Mouse (Mus musculus): ENCODE results near the gene Nrip1. TPM values are rescaled to one million over a fixed set of nuclear protein-coding genes. Genes with fewer than 3 reads are reported as not detected.

The Nrip1 gene
- polyA plus RNA-seq, 1 experiment from 2014 or later = 23.3 TPM

DNA sequence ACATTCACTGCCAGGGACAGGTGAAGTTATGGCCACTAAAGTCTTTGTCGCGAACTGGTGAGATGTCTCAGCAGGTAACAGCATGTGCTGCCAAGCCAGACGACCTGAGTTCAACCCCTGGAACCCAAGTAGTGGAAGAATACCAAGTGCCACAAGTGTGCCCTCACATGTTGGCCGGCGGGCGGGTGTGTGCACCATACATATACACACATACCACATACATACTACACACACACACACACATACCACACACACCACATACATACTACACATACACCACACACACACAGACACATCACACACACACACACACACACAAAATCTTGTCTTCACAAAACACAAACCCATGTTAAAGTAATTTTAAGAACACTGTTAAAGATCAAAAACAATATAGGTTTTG, 13.2 kb downstream of the Nrip1 start:
- peaks cover 23% of the 10 kb centered on the region for H3K4me1 ChIP-seq
- ATAC-seq (ENCODE audit: extremely low read depth, insufficient number of reproducible peaks, low FRiP score, low TSS enrichment) = no peak
- no peak overlapping the region for H3K9ac ChIP-seq
- H3K27me3 ChIP-seq (replicated peaks) = no peaks in the 10 kb centered on the region
- no peak overlapping the region for H3K4me2 ChIP-seq
- H3K36me3 ChIP-seq = 0 out of 2 replicates have a peak, but pooled peaks cover 3% of the 10 kb centered on the region
- no peak overlapping the region for H3K4me3 ChIP-seq
- no peak overlapping the region for H3K27ac ChIP-seq (replicated peaks)
- 88% methylated on average over 6 of the region's 6 CpGs for WGBS
- no peaks in the 10 kb centered on the region for H3K9me3 ChIP-seq

DNA sequence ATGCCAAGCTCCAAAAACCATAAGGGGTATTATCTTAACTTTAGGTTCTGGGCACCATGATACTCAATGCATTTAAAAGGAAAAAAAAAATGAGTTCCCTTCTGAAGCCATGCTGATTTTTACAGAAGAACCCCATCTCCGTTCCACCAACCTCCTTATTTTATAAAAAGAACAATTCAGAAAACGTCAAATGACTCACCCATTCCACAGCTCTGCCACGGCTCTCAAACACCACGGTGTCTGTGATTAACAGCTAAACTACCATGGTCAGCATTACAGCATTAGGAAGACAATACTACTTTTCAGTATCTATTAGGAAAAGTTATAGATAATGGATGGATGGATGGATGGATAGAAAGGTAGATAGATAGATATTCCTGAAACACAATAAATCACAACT, 14.9 kb downstream of the Nrip1 start:
- Histone ChIP-seq H3K27ac (replicated peaks) (no peak overlapping the region), H3K9me3 (no peaks in the 10 kb centered on the region), H3K4me2 (no peak overlapping the region), H3K36me3 (0 out of 2 replicates have a peak, but pooled peaks cover 3% of the 10 kb centered on the region), H3K4me3 (no peak overlapping the region), H3K9ac (no peak overlapping the region), H3K4me1 (peaks cover 32% of the 10 kb centered on the region), H3K27me3 (replicated peaks) (no peaks in the 10 kb centered on the region)
- 70% methylated on average over 4 of the region's 4 CpGs for WGBS
- ATAC-seq (ENCODE audit: extremely low read depth, insufficient number of reproducible peaks, low FRiP score, low TSS enrichment) = no peak

DNA sequence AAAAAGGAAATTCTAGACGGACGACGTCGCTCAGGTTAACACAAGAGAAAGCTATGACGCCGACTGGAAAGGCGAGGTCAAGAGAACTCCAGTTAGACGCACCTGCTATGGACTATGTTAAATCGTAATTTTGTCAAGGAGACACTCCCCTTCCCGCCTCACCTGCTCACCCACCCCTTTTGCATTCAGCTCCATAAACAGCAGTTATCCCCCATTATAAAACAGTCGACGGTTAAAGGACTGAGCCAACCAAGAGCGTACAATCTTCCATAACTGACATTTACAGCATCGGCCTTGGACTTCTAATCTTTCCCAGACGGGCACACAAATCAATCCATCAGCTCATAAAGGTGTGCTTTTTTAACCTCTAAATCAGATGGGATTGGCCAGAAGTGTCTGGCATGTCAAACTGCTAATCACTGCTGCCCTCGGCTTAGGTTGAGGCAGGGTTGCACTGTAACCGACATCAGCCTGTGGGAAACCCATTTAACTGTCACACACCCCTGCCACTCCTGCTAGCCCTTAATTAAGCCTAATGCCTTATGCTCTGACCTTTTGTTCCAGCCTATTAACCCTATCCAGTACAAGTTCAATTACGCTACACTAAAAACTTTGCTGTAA, 15.4 kb downstream of the Nrip1 start:
- Histone ChIP-seq H3K27ac (replicated peaks) (no peak overlapping the region), H3K27me3 (replicated peaks) (no peaks in the 10 kb centered on the region), H3K4me2 (no peak overlapping the region), H3K9ac (no peak overlapping the region), H3K4me3 (no peak overlapping the region), H3K9me3 (no peaks in the 10 kb centered on the region), H3K36me3 (0 out of 2 replicates have a peak, but pooled peaks cover 3% of the 10 kb centered on the region), H3K4me1 (peaks cover 34% of the 10 kb centered on the region)
- no peak for ATAC-seq (ENCODE audit: extremely low read depth, insufficient number of reproducible peaks, low FRiP score, low TSS enrichment)
- WGBS = 85% methylated on average over 18 of the region's 18 CpGs

DNA sequence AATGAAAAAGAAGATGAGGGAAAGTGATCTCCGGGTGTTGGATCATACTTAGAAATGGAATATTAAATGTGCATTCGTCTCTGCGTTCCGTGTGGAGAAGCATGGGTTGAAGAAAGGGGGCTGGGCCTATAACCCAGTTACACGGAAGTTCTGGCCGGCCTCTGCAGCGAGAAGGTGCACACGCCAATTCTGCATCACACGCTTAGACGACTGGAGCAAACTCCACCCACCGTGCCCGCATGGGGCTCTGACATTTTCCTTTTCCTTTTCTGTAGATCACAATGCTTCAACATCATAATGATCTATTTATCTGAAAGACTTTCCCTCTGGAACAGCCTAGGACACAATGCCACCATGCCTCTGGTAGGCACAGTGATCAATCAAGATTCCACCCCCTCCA, 16.5 kb downstream of the Nrip1 start:
- WGBS = 89% methylated on average over 12 of the region's 12 CpGs
- no peak overlapping the region for H3K4me3 ChIP-seq
- peaks cover 7% of the 10 kb centered on the region for H3K36me3 ChIP-seq
- no peaks in the 10 kb centered on the region for H3K9me3 ChIP-seq
- no peak overlapping the region for H3K9ac ChIP-seq
- no peak overlapping the region for H3K4me2 ChIP-seq
- no peak for ATAC-seq (ENCODE audit: extremely low read depth, insufficient number of reproducible peaks, low FRiP score, low TSS enrichment)
- peaks cover 40% of the 10 kb centered on the region for H3K4me1 ChIP-seq
- H3K27me3 ChIP-seq (replicated peaks) = no peaks in the 10 kb centered on the region
- no peak overlapping the region for H3K27ac ChIP-seq (replicated peaks)

DNA sequence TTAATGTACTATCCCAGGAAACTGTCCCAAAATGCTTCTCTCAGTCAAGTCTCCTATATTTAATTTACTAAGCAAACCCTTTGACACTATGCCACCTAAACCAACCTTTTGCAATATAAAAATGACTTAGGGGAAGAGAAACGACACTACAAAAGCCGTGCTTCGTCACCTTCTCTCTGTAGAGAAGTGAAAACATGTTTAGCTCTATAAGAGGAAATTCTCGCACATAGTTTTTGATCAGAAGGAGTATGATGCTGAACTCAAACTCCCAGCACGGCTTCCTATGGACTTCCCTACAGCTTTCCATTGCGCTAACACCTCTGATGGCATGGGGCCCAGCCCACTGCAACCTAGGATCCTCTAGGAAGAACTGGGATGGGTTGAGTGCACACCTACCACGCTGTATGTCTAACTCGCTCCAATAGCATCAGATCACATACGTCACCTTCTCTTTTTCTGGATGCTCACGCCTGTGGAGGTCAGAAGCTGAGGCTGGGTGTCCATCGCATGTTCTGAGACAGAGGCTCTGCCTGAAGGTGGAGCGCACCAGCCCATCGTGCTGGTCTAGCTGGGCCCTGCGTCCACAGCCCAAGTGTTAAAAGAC, 17.6 kb downstream of the Nrip1 start:
- no peak for ATAC-seq (ENCODE audit: extremely low read depth, insufficient number of reproducible peaks, low FRiP score, low TSS enrichment)
- Histone ChIP-seq H3K27me3 (replicated peaks) (no peaks in the 10 kb centered on the region), H3K27ac (replicated peaks) (no peak overlapping the region), H3K4me3 (no peak overlapping the region), H3K4me2 (no peak overlapping the region), H3K9me3 (no peaks in the 10 kb centered on the region), H3K9ac (no peak overlapping the region), H3K36me3 (peaks cover 14% of the 10 kb centered on the region), H3K4me1 (peaks cover 40% of the 10 kb centered on the region)
- 89% methylated on average over 14 of the region's 14 CpGs for WGBS

DNA sequence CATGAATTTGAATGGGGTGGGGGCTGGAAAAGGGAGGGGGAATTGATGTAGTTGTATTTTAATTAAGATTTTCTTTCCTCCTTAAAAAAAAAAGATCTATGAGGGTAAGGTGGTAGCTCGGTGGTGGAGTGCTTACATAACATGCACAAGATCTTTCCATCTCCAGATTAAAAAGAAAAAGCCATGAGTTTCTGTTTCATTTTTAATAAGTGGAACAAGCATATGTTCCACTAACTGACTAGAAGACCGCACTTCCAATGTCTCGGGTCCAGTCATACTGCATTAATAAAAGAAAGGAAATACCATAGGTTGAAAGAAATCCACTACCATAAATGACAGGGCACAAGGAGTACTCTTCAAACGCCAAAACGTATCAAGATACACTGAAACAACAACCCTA, 18.4 kb downstream of the Nrip1 start:
- H3K4me2 ChIP-seq = no peak overlapping the region
- H3K27me3 ChIP-seq (replicated peaks) = no peaks in the 10 kb centered on the region
- no peak overlapping the region for H3K27ac ChIP-seq (replicated peaks)
- 86% methylated on average over 5 of the region's 5 CpGs for WGBS
- no peaks in the 10 kb centered on the region for H3K9me3 ChIP-seq
- peaks cover 21% of the 10 kb centered on the region for H3K36me3 ChIP-seq
- no peak overlapping the region for H3K9ac ChIP-seq
- H3K4me1 ChIP-seq = peaks cover 40% of the 10 kb centered on the region
- ATAC-seq (ENCODE audit: extremely low read depth, insufficient number of reproducible peaks, low FRiP score, low TSS enrichment) = no peak
- no peak overlapping the region for H3K4me3 ChIP-seq

DNA sequence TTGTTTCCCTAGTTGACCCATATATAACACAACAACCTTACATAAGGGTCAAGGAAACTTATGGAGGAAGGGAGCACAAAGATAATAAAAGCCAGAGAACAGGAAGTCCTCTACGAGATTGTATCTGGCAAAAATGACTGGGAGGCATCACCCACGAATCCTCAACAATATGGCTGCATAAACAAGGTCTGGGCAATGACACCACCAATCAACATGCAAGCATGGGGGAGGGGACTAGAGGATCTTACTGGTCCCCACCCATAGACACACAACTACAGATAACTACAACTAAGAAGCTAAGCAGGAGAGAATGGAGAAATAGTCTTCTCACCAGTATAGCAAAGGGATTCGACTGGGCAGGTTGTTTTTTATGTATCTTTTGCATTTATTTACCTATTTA, 18.8 kb downstream of the Nrip1 start:
- Histone ChIP-seq H3K27ac (replicated peaks) (no peak overlapping the region), H3K9me3 (no peaks in the 10 kb centered on the region), H3K36me3 (peaks cover 23% of the 10 kb centered on the region), H3K4me3 (no peak overlapping the region), H3K9ac (no peak overlapping the region), H3K4me2 (no peak overlapping the region), H3K27me3 (replicated peaks) (no peaks in the 10 kb centered on the region), H3K4me1 (peaks cover 38% of the 10 kb centered on the region)
- 51% methylated on average over 3 of the region's 3 CpGs for WGBS
- no peak for ATAC-seq (ENCODE audit: extremely low read depth, insufficient number of reproducible peaks, low FRiP score, low TSS enrichment)

DNA sequence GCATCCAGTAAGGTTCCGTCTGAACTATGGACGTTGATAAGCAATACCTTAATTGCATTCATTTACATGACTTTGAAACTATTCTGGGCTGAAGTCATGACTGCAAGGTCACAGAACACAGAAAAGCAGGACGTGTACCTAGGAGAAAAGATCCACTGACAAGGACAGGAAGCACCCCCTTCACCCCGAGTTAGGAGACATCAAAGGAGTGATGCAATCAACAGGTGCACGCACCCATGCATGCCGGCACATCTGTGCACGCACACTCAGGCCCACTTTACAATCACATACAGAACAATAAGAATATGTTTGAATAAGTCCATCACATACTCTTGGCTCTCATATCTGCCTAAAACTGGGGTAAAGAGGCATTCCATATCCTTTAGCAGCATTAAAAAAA, 19.3 kb downstream of the Nrip1 start:
- H3K27me3 ChIP-seq (replicated peaks) = no peaks in the 10 kb centered on the region
- H3K4me1 ChIP-seq = peaks cover 36% of the 10 kb centered on the region
- no peak for ATAC-seq (ENCODE audit: extremely low read depth, insufficient number of reproducible peaks, low FRiP score, low TSS enrichment)
- H3K9me3 ChIP-seq = no peaks in the 10 kb centered on the region
- no peak overlapping the region for H3K4me3 ChIP-seq
- no peak overlapping the region for H3K4me2 ChIP-seq
- 69% methylated on average over 7 of the region's 7 CpGs for WGBS
- no peak overlapping the region for H3K27ac ChIP-seq (replicated peaks)
- no peak overlapping the region for H3K9ac ChIP-seq
- peaks cover 27% of the 10 kb centered on the region for H3K36me3 ChIP-seq

DNA sequence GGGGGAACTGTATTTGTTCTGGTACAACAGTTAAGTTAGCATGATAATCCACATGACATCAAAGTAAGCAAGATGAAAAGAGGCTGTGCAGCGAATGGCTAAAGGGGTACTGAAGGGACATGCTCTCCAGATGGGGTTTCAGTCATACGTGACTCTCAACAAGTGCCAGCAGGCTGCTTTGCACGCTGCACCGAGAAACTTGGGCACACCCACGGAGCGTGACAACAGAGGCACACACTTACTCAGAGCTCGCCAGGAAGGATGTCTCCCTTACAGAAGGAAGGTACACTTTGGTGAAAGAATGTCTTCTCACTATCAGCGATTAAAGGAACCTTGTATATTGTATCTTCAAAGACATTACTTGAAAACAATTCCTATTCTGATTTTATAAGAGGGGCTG, 22.7 kb downstream of the Nrip1 start:
- Histone ChIP-seq H3K4me2 (no peak overlapping the region), H3K36me3 (peaks cover 49% of the 10 kb centered on the region), H3K4me3 (no peak overlapping the region), H3K27me3 (replicated peaks) (no peaks in the 10 kb centered on the region), H3K9ac (no peak overlapping the region), H3K27ac (replicated peaks) (no peak overlapping the region), H3K9me3 (no peaks in the 10 kb centered on the region), H3K4me1 (peaks cover 28% of the 10 kb centered on the region)
- 81% methylated on average over 8 of the region's 8 CpGs for WGBS
- no peak for ATAC-seq (ENCODE audit: extremely low read depth, insufficient number of reproducible peaks, low FRiP score, low TSS enrichment)

DNA sequence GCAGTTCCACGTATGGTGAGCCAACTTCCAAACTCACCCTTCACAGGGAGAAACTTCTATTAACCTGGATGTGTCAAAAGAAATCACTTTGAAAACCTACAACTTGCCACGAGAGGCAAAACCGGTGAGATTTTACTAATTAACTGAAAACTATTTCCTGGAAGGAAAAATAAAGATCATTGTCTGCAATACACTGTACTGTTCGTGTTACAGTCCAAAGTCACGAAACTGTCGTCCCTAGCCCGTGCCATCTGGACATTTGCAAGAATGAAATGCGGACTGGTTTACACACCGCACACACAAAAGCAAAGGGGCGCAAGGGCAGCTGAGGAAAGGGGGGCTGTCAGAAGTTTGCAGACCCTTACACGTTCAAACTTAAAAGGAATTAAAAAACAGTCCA, 24.6 kb downstream of the Nrip1 start:
- Histone ChIP-seq H3K9ac (no peak overlapping the region), H3K27me3 (replicated peaks) (no peaks in the 10 kb centered on the region), H3K4me1 (peaks cover 14% of the 10 kb centered on the region), H3K36me3 (peaks cover 65% of the 10 kb centered on the region), H3K9me3 (peaks cover 5% of the 10 kb centered on the region), H3K4me3 (no peak overlapping the region), H3K4me2 (no peak overlapping the region), H3K27ac (replicated peaks) (no peak overlapping the region)
- ATAC-seq (ENCODE audit: extremely low read depth, insufficient number of reproducible peaks, low FRiP score, low TSS enrichment) = no peak
- 83% methylated on average over 11 of the region's 11 CpGs for WGBS

DNA sequence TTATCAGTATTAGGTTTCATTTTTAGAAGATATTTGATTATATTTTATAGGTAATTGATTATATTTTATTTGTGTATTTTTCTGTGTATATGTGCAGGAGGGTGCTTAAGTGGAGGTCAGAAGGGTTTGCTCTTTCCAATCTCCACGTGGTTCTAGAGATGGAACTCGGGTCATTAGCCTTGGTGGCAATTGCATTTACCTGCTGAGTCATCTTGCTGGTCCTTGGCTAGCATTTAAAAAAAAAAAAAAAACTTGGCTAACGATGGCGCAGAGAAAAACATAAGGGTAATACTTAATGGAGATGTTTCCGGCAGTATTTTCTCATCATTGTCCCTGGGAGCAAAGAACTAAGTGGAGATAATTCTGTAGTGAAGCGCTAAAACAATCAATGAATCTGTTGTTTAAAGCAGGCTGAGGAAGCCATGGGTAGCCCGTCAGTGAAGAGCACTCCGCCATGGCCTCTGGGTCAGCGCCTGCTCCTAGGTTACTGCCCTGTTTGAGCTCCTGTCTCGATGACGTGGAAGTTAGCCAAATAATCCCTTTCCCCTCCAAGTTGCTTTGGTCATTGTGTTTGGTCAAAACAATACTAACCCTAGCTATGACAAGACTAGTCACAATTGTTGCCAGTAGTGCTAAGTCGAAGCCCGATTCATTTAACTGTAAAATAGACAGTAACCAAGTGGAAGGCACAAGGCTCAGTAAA, 25.8 kb downstream of the Nrip1 start:
- peaks cover 72% of the 10 kb centered on the region for H3K36me3 ChIP-seq
- ATAC-seq (ENCODE audit: extremely low read depth, insufficient number of reproducible peaks, low FRiP score, low TSS enrichment) = no peak
- peaks cover 9% of the 10 kb centered on the region; the same call in 1 of the 2 replicates for H3K4me1 ChIP-seq
- no peak overlapping the region for H3K4me2 ChIP-seq
- peaks cover 8% of the 10 kb centered on the region for H3K9me3 ChIP-seq
- H3K27me3 ChIP-seq (replicated peaks) = no peaks in the 10 kb centered on the region
- H3K27ac ChIP-seq (replicated peaks) = no peak overlapping the region
- H3K4me3 ChIP-seq = no peak overlapping the region
- 90% methylated on average over 13 of the region's 13 CpGs for WGBS
- H3K9ac ChIP-seq = no peak overlapping the region

DNA sequence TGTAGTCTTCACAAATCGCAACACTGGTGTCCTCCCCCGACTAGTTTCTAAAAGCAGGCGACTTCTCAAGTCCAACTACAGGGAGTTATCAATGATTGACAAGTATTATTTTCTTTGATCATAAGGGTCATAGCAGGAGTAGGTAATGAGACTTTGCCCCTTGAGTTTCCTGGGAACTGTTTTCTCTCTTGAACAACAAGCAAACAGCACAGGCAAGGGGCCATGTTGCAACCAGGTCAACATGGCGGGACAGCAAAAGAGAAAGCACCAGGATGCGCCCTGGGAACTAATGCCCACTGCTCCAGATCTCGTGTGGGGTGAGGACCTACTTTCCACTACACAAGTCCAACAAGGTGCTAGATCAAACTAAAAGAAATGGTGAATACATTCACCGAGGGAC, 27.3 kb downstream of the Nrip1 start:
- no peak for ATAC-seq (ENCODE audit: extremely low read depth, insufficient number of reproducible peaks, low FRiP score, low TSS enrichment)
- Histone ChIP-seq H3K4me3 (no peak overlapping the region), H3K36me3 (peaks cover 63% of the 10 kb centered on the region), H3K27me3 (replicated peaks) (no peaks in the 10 kb centered on the region), H3K4me1 (peaks cover 19% of the 10 kb centered on the region), H3K9ac (no peak overlapping the region), H3K27ac (replicated peaks) (no peak overlapping the region), H3K4me2 (no peak overlapping the region), H3K9me3 (peaks cover 8% of the 10 kb centered on the region)
- WGBS = 92% methylated on average over 7 of the region's 7 CpGs

Measured in heart, embryonic 13.5 days (tissue).